Mouse (Mus musculus): ENCODE results near the gene Dclre1b.

DNA sequence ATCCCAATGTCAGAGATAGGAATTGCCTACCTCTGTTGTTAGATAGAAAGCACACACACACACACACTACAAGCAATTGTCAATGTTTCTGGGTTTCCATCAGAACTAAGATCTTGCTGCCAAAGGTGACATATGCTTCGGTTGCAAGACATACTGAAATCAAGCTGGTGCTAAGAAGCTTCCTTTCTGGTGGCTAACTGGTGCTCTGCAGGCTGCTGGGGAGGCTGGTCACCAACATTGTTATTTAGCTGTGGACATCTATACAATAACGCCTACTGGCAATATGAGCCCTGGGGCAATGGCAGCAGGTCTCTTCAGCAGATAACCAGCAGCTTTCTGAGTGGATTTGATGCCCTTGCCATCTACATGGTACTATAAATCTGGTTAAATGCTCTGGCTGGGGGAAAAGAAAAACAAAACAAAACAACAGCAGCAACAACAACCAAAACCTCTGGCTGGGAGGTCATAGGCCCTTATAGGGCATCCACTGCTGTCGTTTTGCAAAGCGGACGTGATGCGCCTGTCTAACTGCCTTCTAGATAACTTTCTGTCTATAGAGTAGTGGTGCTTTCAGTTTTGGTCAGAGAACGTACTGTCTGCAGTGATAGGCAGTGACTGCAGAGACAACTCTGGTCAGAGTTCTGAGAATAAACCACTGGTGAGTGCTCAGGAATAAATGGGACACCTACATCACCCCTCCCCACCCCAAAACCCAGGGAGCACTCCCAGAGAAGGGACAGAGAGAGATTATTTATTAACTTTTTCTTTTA, 48.0 kb upstream of the Dclre1b start:
- TF ChIP-seq CTCF (IDR thresholded peaks at IDR 0.05; ENCODE audit: control insufficient read depth, insufficient read depth, insufficient read length) (no peak), FOSL1 (IDR thresholded peaks at IDR 0.05; ENCODE audit: insufficient read depth, low read length, poor library complexity, severe bottlenecking) (no peak), CEBPB (IDR thresholded peaks at IDR 0.05; ENCODE audit: low read depth) (no peak)
